Comparison of ENCODE assay signal across 22 mouse cellular contexts in genomic region chr4:130212421-130212820, GRCm38 (mm10). TPM values are rescaled to one million over a fixed set of nuclear protein-coding genes. Genes with fewer than 3 reads are reported as not detected.
A peak's percentile ranks its signal among the peaks of the same experiment; 100 is the strongest.
DNase-seq lines count a peak whose midpoint lies in the region; ATAC-seq and TF ChIP-seq lines count a peak whose summit lies in the region.
"Had no signal": no experiment of that assay in that cellular context is flagged by ENCODE, and none has a peak within 500 bp of the region (broad histone marks: within the 10 kb centered on the region; RNA-seq: fewer than 3 reads in every experiment).

No protein-coding gene starts in this region.

- 53% methylated on average over 7 of the region's 7 CpGs for WGBS in liver, embryonic 16.5 days (ENCODE audit: insufficient replicate concordance)
- 78% methylated on average over 7 of the region's 7 CpGs for WGBS in forebrain, embryonic 16.5 days
- 62% methylated on average over 7 of the region's 7 CpGs for WGBS in stomach, postnatal 0 days

- TF ChIP-seq RAD21 in MEL (IDR thresholded peaks at IDR 0.05; ENCODE audit: low read depth, low read length), result no peak; the same call in 1 of the 2 replicates

- H3K27ac ChIP-seq in MEL (ENCODE audit: control insufficient read depth, low read depth, low read length), result no peak overlapping the region
- H3K27ac ChIP-seq in liver, embryonic 16.5 days (ENCODE audit: low read length), result 0 out of 2 replicates have a peak overlapping the region, but pooled peaks have one; percentile 13
- no peak overlapping the region for H3K27ac ChIP-seq in forebrain, embryonic 16.5 days (ENCODE audit: low read length)
- no peak overlapping the region for H3K27ac ChIP-seq in stomach, postnatal 0 days (replicated peaks)
- H3K27ac ChIP-seq: embryonic facial prominence, embryonic 13.5 days; forebrain, embryonic 10.5 days; heart, embryonic 10.5 days; heart, embryonic 15.5 days; hindbrain, embryonic 14.5 days had no signal

- no peaks in the 10 kb centered on the region for H3K27me3 ChIP-seq in MEL (ENCODE audit: control insufficient read depth in 1 of 2, insufficient read depth in 2 of 2, low read length in 2 of 2)
- H3K27me3 ChIP-seq in liver, embryonic 16.5 days (ENCODE audit: control insufficient read depth, insufficient read depth, low read depth, low read length), result no peaks in the 10 kb centered on the region
- H3K27me3 ChIP-seq in forebrain, embryonic 16.5 days (replicated peaks; ENCODE audit: control insufficient read depth, insufficient read depth, low read length), result no peaks in the 10 kb centered on the region
- H3K27me3 ChIP-seq in stomach, postnatal 0 days (ENCODE audit: control insufficient read depth, insufficient read depth, low read length), result no peaks in the 10 kb centered on the region
- H3K27me3 ChIP-seq: embryonic facial prominence, embryonic 13.5 days; heart, embryonic 15.5 days had no signal

- peaks cover 0 to 17% of the 10 kb centered on the region in 2 experiments; a peak in 2 of 4 replicates for H3K36me3 ChIP-seq in MEL (ENCODE audit: control insufficient read depth in 1 of 2, insufficient read depth in 2 of 2, low read length in 2 of 2)
- no peaks in the 10 kb centered on the region for H3K36me3 ChIP-seq in liver, embryonic 16.5 days (ENCODE audit: control insufficient read depth, insufficient read depth)
- no peaks in the 10 kb centered on the region for H3K36me3 ChIP-seq in forebrain, embryonic 16.5 days (ENCODE audit: control insufficient read depth, insufficient read depth)
- no peaks in the 10 kb centered on the region for H3K36me3 ChIP-seq in stomach, postnatal 0 days (ENCODE audit: control insufficient read depth, insufficient read depth, low read length)
- H3K36me3 ChIP-seq: embryonic facial prominence, embryonic 13.5 days; forebrain, embryonic 10.5 days; heart, embryonic 10.5 days; heart, embryonic 15.5 days had no signal

- no peaks in the 10 kb centered on the region for H3K79me2 ChIP-seq in MEL (ENCODE audit: control insufficient read depth, insufficient read depth, low read length, poor library complexity)

- TF ChIP-seq EP300 in MEL (IDR thresholded peaks at IDR 0.05; ENCODE audit: low read depth in 1 of 2, low read length in 2 of 2), result no peak; a peak in 1 of 4 replicates
- TF ChIP-seq EP300 in stomach, postnatal 0 days (optimal IDR thresholded peaks at IDR 0.05), result no peak

- TF ChIP-seq CTCF in MEL (IDR thresholded peaks at IDR 0.05 in 2 of 3, conservative IDR thresholded peaks at IDR 0.05 in 1 of 3; ENCODE audit: control insufficient read depth in 1 of 3, insufficient read depth in 1 of 3, low read depth in 2 of 3, low read length in 3 of 3, poor library complexity in 1 of 3, severe bottlenecking in 1 of 3), result peak; percentile 9 to 29 (median 10); a peak in 1 of 6 replicates
- no peak for TF ChIP-seq CTCF in stomach, postnatal 0 days (IDR thresholded peaks at IDR 0.05; ENCODE audit: low read depth)

- no peak for TF ChIP-seq POLR2A in MEL (IDR thresholded peaks at IDR 0.05; ENCODE audit: control insufficient read depth in 1 of 2, insufficient read depth in 1 of 2, low read depth in 1 of 2, low read length in 2 of 2, poor library complexity in 1 of 2)

- H3K4me3 ChIP-seq in MEL (ENCODE audit: control insufficient read depth in 1 of 2, insufficient read depth in 1 of 2, low read depth in 2 of 2, low read length in 2 of 2), result no peak overlapping the region
- no peak overlapping the region for H3K4me3 ChIP-seq in liver, embryonic 16.5 days (ENCODE audit: low read depth, low read length)
- H3K4me3 ChIP-seq in forebrain, embryonic 16.5 days (replicated peaks; ENCODE audit: low read length), result no peak overlapping the region
- H3K4me3 ChIP-seq in stomach, postnatal 0 days (ENCODE audit: low read depth, low read length), result no peak overlapping the region
- H3K4me3 ChIP-seq: embryonic facial prominence, embryonic 13.5 days; forebrain, embryonic 10.5 days; heart, embryonic 10.5 days; heart, embryonic 15.5 days had no signal

- DNase-seq in MEL (ENCODE audit: low read depth, low spot score) (peak; percentile 61), MEL-GATA-1-ER (ENCODE audit: extremely low read depth, low read depth) (peak; percentile 62)
- DNase-seq in stomach, postnatal 0 days (ENCODE audit: low spot score), result no peak
- DNase-seq: adrenal gland, postnatal 10 days; cerebellum, adult 18-20 months; cerebellum, adult 9-11 months; cerebellum, postnatal 36 days; gastrocnemius, postnatal 36 days; heart, adult 11 months; heart, postnatal 14 days had no signal

- ATAC-seq in erythroid progenitor cell, adult 5-6 weeks (replicated peaks; ENCODE audit: low FRiP score, poor library complexity, severe bottlenecking), result peak; percentile 61
- ATAC-seq in liver, embryonic 16.5 days (ENCODE audit: low read depth), result peak; percentile 44; the same call in 1 of the 2 replicates
- ATAC-seq in forebrain, embryonic 16.5 days, result no peak
- no peak for ATAC-seq in stomach, postnatal 0 days (ENCODE audit: low FRiP score, low TSS enrichment)
- ATAC-seq: forebrain, embryonic 14.5 days had no signal

- no peak overlapping the region for H3K4me2 ChIP-seq in liver, embryonic 16.5 days (ENCODE audit: low read depth, low read length)
- H3K4me2 ChIP-seq in forebrain, embryonic 16.5 days (ENCODE audit: low read length), result no peak overlapping the region
- H3K4me2 ChIP-seq in stomach, postnatal 0 days (replicated peaks; ENCODE audit: low read depth), result no peak overlapping the region
- H3K4me2 ChIP-seq: embryonic facial prominence, embryonic 13.5 days; heart, embryonic 15.5 days; hindbrain, embryonic 14.5 days had no signal

- no peaks in the 10 kb centered on the region for H3K9me3 ChIP-seq in MEL (replicated peaks; ENCODE audit: insufficient read depth, low read length)
- no peaks in the 10 kb centered on the region for H3K9me3 ChIP-seq in liver, embryonic 16.5 days (replicated peaks; ENCODE audit: control insufficient read depth, low read length)
- no peaks in the 10 kb centered on the region for H3K9me3 ChIP-seq in forebrain, embryonic 16.5 days (ENCODE audit: control insufficient read depth, low read length)
- no peaks in the 10 kb centered on the region for H3K9me3 ChIP-seq in stomach, postnatal 0 days (ENCODE audit: control insufficient read depth, low read length)
- H3K9me3 ChIP-seq: embryonic facial prominence, embryonic 13.5 days; forebrain, embryonic 10.5 days; heart, embryonic 10.5 days; heart, embryonic 15.5 days had no signal

- peaks cover 8 to 26% of the 10 kb centered on the region in 2 experiments for H3K4me1 ChIP-seq in MEL (ENCODE audit: control insufficient read depth in 1 of 2, insufficient read depth in 2 of 2, low read length in 2 of 2)
- H3K4me1 ChIP-seq in liver, embryonic 16.5 days (ENCODE audit: control insufficient read depth, low read depth, low read length), result peaks cover 27% of the 10 kb centered on the region
- H3K4me1 ChIP-seq in forebrain, embryonic 16.5 days (replicated peaks; ENCODE audit: control insufficient read depth, insufficient read depth, low read length), result no peaks in the 10 kb centered on the region
- H3K4me1 ChIP-seq in stomach, postnatal 0 days (replicated peaks; ENCODE audit: control insufficient read depth, insufficient read depth), result no peaks in the 10 kb centered on the region
- H3K4me1 ChIP-seq: embryonic facial prominence, embryonic 13.5 days; forebrain, embryonic 10.5 days; heart, embryonic 15.5 days had no signal

- no peak overlapping the region for H3K9ac ChIP-seq in MEL (ENCODE audit: control insufficient read depth, low read depth, low read length, poor library complexity, severe bottlenecking)
- H3K9ac ChIP-seq in liver, embryonic 16.5 days (ENCODE audit: low read depth, low read length), result no peak overlapping the region
- H3K9ac ChIP-seq in forebrain, embryonic 16.5 days (replicated peaks; ENCODE audit: low read depth, low read length), result no peak overlapping the region
- no peak overlapping the region for H3K9ac ChIP-seq in stomach, postnatal 0 days (ENCODE audit: low read length)
- H3K9ac ChIP-seq: embryonic facial prominence, embryonic 13.5 days; heart, embryonic 15.5 days; hindbrain, embryonic 14.5 days had no signal

TF ChIP-seq in MEL, 35 proteins besides CTCF, POLR2A, EP300 and RAD21:
- no peak for TF ChIP-seq MAX (IDR thresholded peaks at IDR 0.05; ENCODE audit: low read length)
- 0 out of 2 replicates have a peak, but pooled peaks have one; percentile 2 for TF ChIP-seq USF1 (IDR thresholded peaks at IDR 0.05; ENCODE audit: low read depth, low read length)
- no peak for TF ChIP-seq MAZ (IDR thresholded peaks at IDR 0.05; ENCODE audit: low read depth, low read length)

RNA-seq across cellular contexts. Expression of gene Gm853, which starts 9.8 kb away (rescaled TPM):
- not detected in 2 replicates for total RNA-seq in MEL (2012; rRNA removed)
- polyA plus RNA-seq in MEL (2012; ENCODE audit: insufficient read depth in 1 of 2, insufficient read length in 2 of 2, low read depth in 1 of 2, low replicate concordance in 2 of 2, missing spikeins in 1 of 2), result under 1 TPM in 1 of 2 experiments, not detected in 1; 0.04 TPM
- total RNA-seq in erythroid progenitor cell, adult 5-6 weeks (2015; ENCODE audit: low replicate concordance), result not detected in 2 replicates
- not detected in 2 replicates for total RNA-seq in erythroid progenitor cell, adult 5-6 weeks (2017; ENCODE audit: low replicate concordance)
- not detected in 2 replicates for polyA plus RNA-seq in liver, embryonic 16.5 days (2015; fragmentation: Nextera tagmentation; extraction: Ambion mirVana)
- polyA plus RNA-seq in forebrain, embryonic 16.5 days (2015; fragmentation: Nextera tagmentation; extraction: Ambion mirVana), result 0.09 and 0.20 TPM in 2 replicates
- polyA plus RNA-seq in stomach, postnatal 0 days (2015; fragmentation: Nextera tagmentation; extraction: Ambion mirVana), result not detected in 2 replicates
- total RNA-seq: adrenal gland, postnatal 10 days; adrenal gland, postnatal 4 days; gastrocnemius, adult 8-10 months; gastrocnemius, postnatal 36 days; heart, postnatal 14 days; hematopoietic stem cell, adult 5-6 weeks had no signal
- polyA plus RNA-seq: embryonic facial prominence, embryonic 13.5 days; forebrain, embryonic 10.5 days; heart, embryonic 10.5 days; heart, embryonic 15.5 days had no signal

RNA-seq across cellular contexts. Expression of gene Tinagl1, which starts 37.5 kb away (rescaled TPM):
- total RNA-seq in MEL (2012; rRNA removed), result 6.1 and 6.2 TPM in 2 replicates
- polyA plus RNA-seq in MEL (2012; ENCODE audit: insufficient read depth in 1 of 2, insufficient read length in 2 of 2, low read depth in 1 of 2, low replicate concordance in 2 of 2, missing spikeins in 1 of 2), result 10 to 100 TPM in 1 of 2 experiments, not detected in 1; 21.9 TPM
- total RNA-seq in erythroid progenitor cell, adult 5-6 weeks (2015; ENCODE audit: low replicate concordance), result 199 and 217 TPM in 2 replicates
- total RNA-seq in erythroid progenitor cell, adult 5-6 weeks (2017; ENCODE audit: low replicate concordance), result 249 and 265 TPM in 2 replicates
- polyA plus RNA-seq in liver, embryonic 16.5 days (2015; fragmentation: Nextera tagmentation; extraction: Ambion mirVana), result 35.0 and 37.8 TPM in 2 replicates
- 4.7 TPM in 2 replicates for polyA plus RNA-seq in forebrain, embryonic 16.5 days (2015; fragmentation: Nextera tagmentation; extraction: Ambion mirVana)
- polyA plus RNA-seq in stomach, postnatal 0 days (2015; fragmentation: Nextera tagmentation; extraction: Ambion mirVana), result 123 and 131 TPM in 2 replicates

Comparison
In these comparisons a context has a peak if more than half of its experiments do, and no peak if none do; other contexts are left out.
1. ATAC-seq: peak in erythroid progenitor cell, adult 5-6 weeks (single experiment) and liver, embryonic 16.5 days (single experiment); none in forebrain, embryonic 16.5 days (single experiment) and stomach, postnatal 0 days (single experiment).